Comparison of ENCODE assay signal across 17 mouse cellular contexts in genomic region chr6:101556096-101556495, GRCm38 (mm10).
"Had no signal": no experiment of that assay in that cellular context is flagged by ENCODE, and none has a peak within 500 bp of the region (broad histone marks: within the 10 kb centered on the region; RNA-seq: fewer than 3 reads in every experiment).

No protein-coding gene starts in this region.

- H3K27me3 ChIP-seq: megakaryocyte, embryonic 14.5 days had no signal

- H3K4me2 ChIP-seq: limb, embryonic 13.5 days; lung, embryonic 14.5 days; midbrain, embryonic 11.5 days had no signal

- H3K9me3 ChIP-seq: limb, embryonic 10.5 days; limb, embryonic 13.5 days had no signal

- DNase-seq: kidney, adult 2 months; kidney, postnatal 36 days; liver; liver, postnatal 0 days; lung, embryonic 14.5 days; lung, postnatal 10 days; lung, postnatal 4 days; midbrain, embryonic 14.5 days; thymus, adult 18-20 months; thymus, postnatal 14 days; thymus, postnatal 4 days had no signal

- H3K27ac ChIP-seq: kidney, postnatal 0 days; limb, embryonic 10.5 days; limb, embryonic 13.5 days; liver, embryonic 14.5 days had no signal

- H3K4me1 ChIP-seq: limb, embryonic 10.5 days; limb, embryonic 13.5 days; megakaryocyte, embryonic 14.5 days had no signal

- H3K4me3 ChIP-seq: limb, embryonic 10.5 days; limb, embryonic 13.5 days; megakaryocyte, embryonic 14.5 days had no signal

- H3K9ac ChIP-seq: limb, embryonic 13.5 days; liver, embryonic 14.5 days; liver, postnatal 0 days; lung, embryonic 14.5 days had no signal

- ATAC-seq: liver, postnatal 0 days had no signal

- H3K36me3 ChIP-seq: limb, embryonic 10.5 days; limb, embryonic 13.5 days had no signal
